Mouse (Mus musculus): ENCODE measurements around the gene Ccdc32. TPM values are rescaled to one million over a fixed set of nuclear protein-coding genes. Genes with fewer than 3 reads are reported as not detected.

Gene Ccdc32
- polyA plus RNA-seq, 1 experiment from 2014 or later = 43.3 TPM

GRCm38 (mm10) chr2:119006886-119007285 lies 22.3 kb downstream of the Ccdc32 start:
- 86% methylated on average over 7 of the region's 7 CpGs for WGBS
- Histone ChIP-seq H3K27me3 (no peaks in the 10 kb centered on the region), H3K27ac (replicated peaks) (no peak overlapping the region), H3K36me3 (no peaks in the 10 kb centered on the region), H3K9ac (replicated peaks) (no peak overlapping the region), H3K9me3 (no peaks in the 10 kb centered on the region), H3K4me3 (no peak overlapping the region), H3K4me2 (replicated peaks) (no peak overlapping the region), H3K4me1 (no peaks in the 10 kb centered on the region)
- no peak for ATAC-seq (replicated peaks)

- H3K4me1 ChIP-seq = peaks cover 20% of the 10 kb centered on the region
- no peak overlapping the region for H3K9ac ChIP-seq (replicated peaks)
- H3K27me3 ChIP-seq = no peaks in the 10 kb centered on the region
- no peak overlapping the region for H3K4me3 ChIP-seq
- no peak for ATAC-seq (replicated peaks)
- H3K4me2 ChIP-seq (replicated peaks) = no peak overlapping the region
- H3K36me3 ChIP-seq = no peaks in the 10 kb centered on the region
- H3K9me3 ChIP-seq = no peaks in the 10 kb centered on the region
- H3K27ac ChIP-seq (replicated peaks) = no peak overlapping the region
- 87% methylated on average over 3 of the region's 3 CpGs for WGBS
Measured at GRCm38 (mm10) chr2:118999025-118999639, 30.1 kb downstream of the Ccdc32 start.

DNA sequence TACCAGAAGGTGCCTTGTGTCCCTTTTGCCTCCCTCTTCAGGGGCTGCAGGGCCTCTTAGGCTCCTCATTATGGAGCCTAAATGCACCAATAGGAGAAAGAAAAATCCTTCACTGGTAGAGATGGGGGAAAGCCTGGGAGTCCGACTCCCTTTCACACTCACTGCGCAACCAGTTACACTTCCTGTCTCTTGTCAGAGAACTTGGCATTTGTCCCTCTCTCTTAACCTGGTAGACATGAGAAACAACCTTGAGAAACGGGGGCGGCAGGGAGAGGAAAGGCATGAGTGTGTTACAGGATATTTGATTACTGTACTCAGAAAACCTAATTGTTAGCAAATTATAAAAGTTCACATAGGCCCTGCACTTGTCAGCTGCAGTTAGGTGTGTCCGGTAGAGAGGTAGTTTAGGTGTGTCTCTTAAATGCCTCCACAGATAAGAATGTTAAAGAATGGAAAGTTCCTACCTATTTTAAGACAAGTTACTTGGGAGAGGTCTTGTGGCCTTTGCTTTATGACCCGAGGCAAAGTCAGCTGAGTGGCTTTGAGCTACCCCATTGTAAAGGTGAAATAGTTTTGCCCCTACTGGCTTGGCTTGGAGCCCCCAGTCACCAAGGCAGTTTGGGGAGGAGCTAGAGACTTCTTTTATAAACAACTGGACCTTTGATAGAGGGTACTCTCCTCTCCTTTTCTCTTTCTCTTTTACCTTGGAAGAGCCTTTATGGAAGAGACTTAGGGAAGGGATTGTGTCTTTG lies 30.9 kb downstream of the Ccdc32 start:
- Histone ChIP-seq H3K36me3 (no peaks in the 10 kb centered on the region), H3K4me3 (no peak overlapping the region), H3K27me3 (no peaks in the 10 kb centered on the region), H3K4me2 (replicated peaks) (no peak overlapping the region), H3K9me3 (no peaks in the 10 kb centered on the region), H3K4me1 (peaks cover 20% of the 10 kb centered on the region), H3K9ac (replicated peaks) (no peak overlapping the region), H3K27ac (replicated peaks) (no peak overlapping the region)
- 75% methylated on average over 6 of the region's 6 CpGs for WGBS
- no peak for ATAC-seq (replicated peaks)

DNA sequence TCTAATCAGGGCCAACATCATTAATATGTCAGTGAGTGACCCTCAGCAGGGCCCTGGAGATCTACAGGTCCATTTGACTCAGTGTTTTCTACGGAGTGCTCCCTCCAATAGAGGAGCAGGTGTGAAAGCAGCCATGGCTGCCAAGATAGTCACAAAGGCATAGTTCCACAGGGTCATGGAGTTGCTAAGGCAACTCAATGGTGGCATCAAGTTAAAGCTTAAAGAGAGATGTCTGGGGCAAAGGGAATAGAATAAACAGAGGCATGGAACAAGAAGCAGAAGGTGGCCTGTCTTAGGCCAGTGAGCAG lies 32.4 kb downstream of the Ccdc32 start:
- H3K4me3 ChIP-seq = no peak overlapping the region
- 37% methylated on average over 1 of the region's 1 CpGs for WGBS
- ATAC-seq (replicated peaks) = no peak
- no peaks in the 10 kb centered on the region for H3K36me3 ChIP-seq
- H3K27me3 ChIP-seq = no peaks in the 10 kb centered on the region
- H3K4me2 ChIP-seq (replicated peaks) = no peak overlapping the region
- H3K27ac ChIP-seq (replicated peaks) = 0 out of 2 replicates have a peak overlapping the region, but pooled peaks have one; percentile 58
- no peaks in the 10 kb centered on the region for H3K9me3 ChIP-seq
- no peak overlapping the region for H3K9ac ChIP-seq (replicated peaks)
- H3K4me1 ChIP-seq = peaks cover 20% of the 10 kb centered on the region

- no peaks in the 10 kb centered on the region for H3K36me3 ChIP-seq
- peak overlapping the region; percentile 58 for H3K27ac ChIP-seq (replicated peaks)
- no peaks in the 10 kb centered on the region for H3K9me3 ChIP-seq
- H3K9ac ChIP-seq (replicated peaks) = no peak overlapping the region
- H3K4me3 ChIP-seq = no peak overlapping the region
- no peak overlapping the region for H3K4me2 ChIP-seq (replicated peaks)
- peaks cover 20% of the 10 kb centered on the region for H3K4me1 ChIP-seq
- WGBS = 31% methylated on average over 16 of the region's 16 CpGs
- H3K27me3 ChIP-seq = no peaks in the 10 kb centered on the region
- peak; percentile 84 for ATAC-seq (replicated peaks)
Measured at GRCm38 (mm10) chr2:118995919-118996797, 33.0 kb downstream of the Ccdc32 start.

DNA sequence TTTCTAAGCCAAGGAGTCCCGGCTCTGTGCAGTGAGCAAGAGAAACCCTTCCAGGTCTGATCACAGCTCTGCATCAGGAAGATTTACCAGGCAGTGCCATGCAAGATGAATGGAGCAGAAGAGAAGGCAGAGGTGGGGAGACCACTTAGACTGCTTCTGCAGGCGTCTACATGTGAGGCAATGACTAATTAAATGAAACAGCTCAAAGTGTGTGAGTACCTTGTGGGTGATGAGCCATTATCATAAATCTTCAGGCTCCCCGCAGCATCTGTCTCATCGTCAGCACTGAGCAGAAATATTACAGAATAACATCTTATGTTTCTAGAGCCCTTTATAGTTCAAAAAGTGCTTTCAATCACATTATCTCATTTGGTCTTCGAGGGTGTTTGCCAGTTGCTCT lies 33.7 kb downstream of the Ccdc32 start:
- Histone ChIP-seq H3K27ac (replicated peaks) (peak overlapping the region; percentile 58; the same call in 1 of the 2 replicates), H3K9ac (replicated peaks) (no peak overlapping the region), H3K4me3 (no peak overlapping the region), H3K36me3 (no peaks in the 10 kb centered on the region), H3K4me2 (replicated peaks) (no peak overlapping the region), H3K9me3 (no peaks in the 10 kb centered on the region), H3K27me3 (no peaks in the 10 kb centered on the region), H3K4me1 (peaks cover 20% of the 10 kb centered on the region)
- 60% methylated on average over 5 of the region's 5 CpGs for WGBS
- ATAC-seq (replicated peaks) = no peak

GRCm38 (mm10) chr2:118983812-118984211 lies 45.4 kb downstream of the Ccdc32 start:
- Histone ChIP-seq H3K27ac (replicated peaks) (no peak overlapping the region), H3K27me3 (peaks cover 4% of the 10 kb centered on the region; the same call in 1 of the 2 replicates), H3K9ac (replicated peaks) (no peak overlapping the region), H3K4me3 (no peak overlapping the region), H3K9me3 (no peaks in the 10 kb centered on the region), H3K4me2 (replicated peaks) (no peak overlapping the region), H3K36me3 (no peaks in the 10 kb centered on the region), H3K4me1 (no peaks in the 10 kb centered on the region)
- ATAC-seq (replicated peaks) = no peak
- WGBS = 79% methylated on average over 8 of the region's 8 CpGs

DNA sequence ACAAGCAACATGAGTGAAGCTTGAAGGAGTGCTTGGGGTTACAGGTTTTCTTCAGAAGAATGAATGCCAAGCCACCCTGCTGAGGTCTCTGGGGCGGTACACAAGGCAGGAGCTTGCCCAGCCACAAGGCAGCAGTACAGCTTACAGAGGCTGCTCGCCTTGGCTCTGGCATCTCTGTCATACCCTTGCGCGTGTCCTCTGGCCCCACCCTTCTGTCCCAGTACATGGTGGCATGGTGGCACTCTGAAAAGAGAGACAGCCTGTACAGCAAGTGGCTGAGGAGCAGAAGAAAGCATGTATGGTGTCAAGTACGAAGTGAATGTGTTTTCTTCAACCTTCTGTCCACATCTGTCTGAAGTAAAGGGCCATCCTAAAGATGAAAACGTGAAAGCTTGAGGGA lies 48.4 kb downstream of the Ccdc32 start:
- H3K36me3 ChIP-seq = no peaks in the 10 kb centered on the region
- no peak for ATAC-seq (replicated peaks)
- H3K4me1 ChIP-seq = peaks cover 7% of the 10 kb centered on the region
- no peaks in the 10 kb centered on the region for H3K9me3 ChIP-seq
- H3K27ac ChIP-seq (replicated peaks) = no peak overlapping the region
- 66% methylated on average over 6 of the region's 6 CpGs for WGBS
- H3K4me3 ChIP-seq = no peak overlapping the region
- no peak overlapping the region for H3K9ac ChIP-seq (replicated peaks)
- H3K4me2 ChIP-seq (replicated peaks) = no peak overlapping the region
- peaks cover 19% of the 10 kb centered on the region for H3K27me3 ChIP-seq

- Histone ChIP-seq H3K4me3 (no peak overlapping the region), H3K4me1 (peaks cover 14% of the 10 kb centered on the region), H3K9me3 (no peaks in the 10 kb centered on the region), H3K9ac (replicated peaks) (no peak overlapping the region), H3K27ac (replicated peaks) (no peak overlapping the region), H3K36me3 (no peaks in the 10 kb centered on the region), H3K27me3 (peaks cover 44% of the 10 kb centered on the region), H3K4me2 (replicated peaks) (no peak overlapping the region)
- ATAC-seq (replicated peaks) = no peak
- WGBS = 18% methylated on average over 6 of the region's 6 CpGs
Measured at GRCm38 (mm10) chr2:118978064-118978463, 51.1 kb downstream of the Ccdc32 start.

DNA sequence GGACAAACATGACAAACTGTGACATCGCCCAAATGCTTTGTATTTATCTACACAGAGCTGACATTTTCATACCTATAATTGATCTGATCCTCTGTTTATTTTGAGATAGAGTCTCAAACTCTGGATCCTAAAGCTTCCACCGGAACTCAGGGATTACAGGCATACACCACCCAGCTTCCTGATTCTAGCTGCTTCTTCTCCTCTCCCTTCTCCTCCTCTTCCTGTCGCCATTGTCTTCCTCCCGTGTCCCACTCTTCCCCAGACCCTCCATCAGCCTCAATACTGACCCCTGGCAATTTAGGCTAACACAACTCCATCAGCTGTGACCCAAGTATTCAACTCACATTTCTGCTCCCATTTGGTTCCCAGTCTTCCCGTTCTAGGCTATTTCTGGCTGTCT lies 52.3 kb downstream of the Ccdc32 start:
- Histone ChIP-seq H3K9me3 (no peaks in the 10 kb centered on the region), H3K36me3 (no peaks in the 10 kb centered on the region), H3K9ac (replicated peaks) (peak overlapping the region; percentile 71; the same call in 1 of the 2 replicates), H3K27ac (replicated peaks) (no peak overlapping the region), H3K27me3 (peaks cover 44% of the 10 kb centered on the region), H3K4me1 (peaks cover 18% of the 10 kb centered on the region), H3K4me3 (peak overlapping the region; percentile 56), H3K4me2 (replicated peaks) (peak overlapping the region; percentile 83)
- no peak for ATAC-seq (replicated peaks)
- WGBS = 18% methylated on average over 5 of the region's 5 CpGs

- no peaks in the 10 kb centered on the region for H3K36me3 ChIP-seq
- ATAC-seq (replicated peaks) = peak; percentile 88
- peak overlapping the region; percentile 56 for H3K4me3 ChIP-seq
- H3K4me1 ChIP-seq = peaks cover 18% of the 10 kb centered on the region
- H3K27me3 ChIP-seq = peaks cover 44% of the 10 kb centered on the region
- H3K4me2 ChIP-seq (replicated peaks) = peak overlapping the region; percentile 83
- under 1% methylated on average over 57 of the region's 57 CpGs for WGBS
- peak overlapping the region; percentile 47; the same call in 1 of the 2 replicates for H3K27ac ChIP-seq (replicated peaks)
- H3K9ac ChIP-seq (replicated peaks) = peak overlapping the region; percentile 71
- no peaks in the 10 kb centered on the region for H3K9me3 ChIP-seq
Measured at GRCm38 (mm10) chr2:118976282-118976929, 52.8 kb downstream of the Ccdc32 start.
